Mouse (Mus musculus): ENCODE results near the gene Fuom. TPM values are rescaled to one million over a fixed set of nuclear protein-coding genes. Genes with fewer than 3 reads are reported as not detected.
"Not testable (repeated sequence)": the region's sequence is repeated elsewhere in the genome, so short reads cannot be mapped to it uniquely, and the experiment has no call there.

Gene Fuom
- 6.8 and 7.6 TPM in 2 replicates for polyA plus RNA-seq (2015; fragmentation: Nextera tagmentation; extraction: Ambion mirVana)

DNA sequence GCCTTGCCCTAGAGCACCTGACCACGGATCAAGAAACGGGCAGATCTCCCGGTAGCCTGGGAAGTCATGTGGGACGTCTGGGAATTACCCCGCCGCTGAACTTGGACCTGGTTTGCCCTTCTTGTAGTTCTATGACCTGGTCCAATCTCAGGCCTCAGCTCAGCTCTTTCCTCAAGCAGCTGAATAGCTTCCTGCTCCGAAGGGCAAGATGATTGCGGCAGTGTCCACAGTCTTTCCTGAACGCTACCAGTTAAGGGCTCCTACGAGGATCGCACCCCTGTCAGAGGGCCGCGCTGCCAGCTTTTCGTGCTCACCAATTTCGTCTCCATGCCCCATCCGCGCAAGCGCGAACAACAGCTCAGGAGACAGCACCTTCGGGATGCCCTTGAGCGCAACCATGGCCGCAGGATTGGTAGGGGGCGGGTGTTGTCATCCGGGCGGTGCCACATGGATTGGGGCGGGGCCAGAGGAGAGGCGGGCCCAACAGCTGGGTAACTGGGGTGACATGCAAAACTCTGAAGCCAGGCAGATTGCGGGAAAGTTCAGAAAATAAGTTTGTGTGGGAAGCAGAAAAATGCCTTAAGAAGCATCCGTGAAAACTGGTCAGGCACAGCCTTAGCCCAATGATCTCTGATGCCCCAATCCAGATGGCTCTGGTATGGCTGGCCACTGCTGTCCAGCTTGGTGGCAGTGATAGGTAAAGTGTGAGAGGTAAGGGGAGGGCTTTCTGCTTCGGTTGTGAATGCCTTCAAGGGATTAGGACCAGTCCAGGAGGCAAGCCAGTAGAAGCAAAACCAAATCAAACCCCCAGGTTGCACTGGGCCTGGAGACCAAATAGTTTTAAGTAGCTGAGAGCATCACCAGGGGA, at the start of gene Fuom:
TSS of gene Fuom (minus strand) at position 449 of the 868 bp plus-strand sequence.
- Histone ChIP-seq H3K9ac (peak within 1 kb of the TSS; percentile 66), H3K4me1 (replicated peaks) (peaks cover 21% of the 10 kb centered on the region), H3K4me3 (replicated peaks) (peak within 1 kb of the TSS; percentile 52), H3K4me2 (peak within 1 kb of the TSS; percentile 69), H3K36me3 (peaks cover 7% of the 10 kb centered on the region), H3K9me3 (replicated peaks) (no peaks in the 10 kb centered on the region), H3K27me3 (no peaks in the 10 kb centered on the region), H3K27ac (no peak within 1 kb of the TSS)
- peak; percentile 80 for DNase-seq
- WGBS (ENCODE audit: insufficient replicate concordance) = 3% methylated on average over 30 of the region's 30 CpGs
- ATAC-seq (ENCODE audit: low read depth) = peak; percentile 88

DNA sequence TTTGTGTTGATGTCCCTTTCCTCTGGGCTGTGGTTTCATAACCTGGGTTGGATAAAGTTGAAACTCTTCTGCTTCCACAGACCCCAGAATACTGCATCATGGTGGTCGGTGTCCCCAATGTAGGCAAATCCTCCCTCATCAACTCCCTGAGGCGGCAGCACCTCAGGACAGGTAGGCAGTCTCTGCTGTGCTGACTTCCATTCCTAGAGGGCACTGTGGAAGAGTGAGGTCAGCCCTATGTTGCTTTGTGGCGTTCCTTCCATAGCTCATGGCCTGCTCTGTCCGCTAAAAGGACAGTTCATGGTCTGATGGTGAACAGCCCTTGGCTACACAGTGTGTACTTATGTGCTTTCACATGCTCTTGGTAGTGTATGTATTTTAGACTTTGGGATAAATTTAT, 42.3 kb upstream of the Fuom start:
- H3K9ac ChIP-seq = no peak overlapping the region
- no peak overlapping the region for H3K4me3 ChIP-seq (replicated peaks)
- H3K4me1 ChIP-seq (replicated peaks) = 0 out of 2 replicates have a peak, but pooled peaks cover under 1% of the 10 kb centered on the region
- DNase-seq (no peak), ATAC-seq (ENCODE audit: low read depth) (no peak)
- no peak overlapping the region for H3K27ac ChIP-seq
- H3K36me3 ChIP-seq = peaks cover 10% of the 10 kb centered on the region; the same call in 1 of the 2 replicates
- H3K4me2 ChIP-seq = no peak overlapping the region
- no peaks in the 10 kb centered on the region for H3K27me3 ChIP-seq
- no peaks in the 10 kb centered on the region for H3K9me3 ChIP-seq (replicated peaks)
- 79% methylated on average over 4 of the region's 4 CpGs for WGBS (ENCODE audit: insufficient replicate concordance)

DNA sequence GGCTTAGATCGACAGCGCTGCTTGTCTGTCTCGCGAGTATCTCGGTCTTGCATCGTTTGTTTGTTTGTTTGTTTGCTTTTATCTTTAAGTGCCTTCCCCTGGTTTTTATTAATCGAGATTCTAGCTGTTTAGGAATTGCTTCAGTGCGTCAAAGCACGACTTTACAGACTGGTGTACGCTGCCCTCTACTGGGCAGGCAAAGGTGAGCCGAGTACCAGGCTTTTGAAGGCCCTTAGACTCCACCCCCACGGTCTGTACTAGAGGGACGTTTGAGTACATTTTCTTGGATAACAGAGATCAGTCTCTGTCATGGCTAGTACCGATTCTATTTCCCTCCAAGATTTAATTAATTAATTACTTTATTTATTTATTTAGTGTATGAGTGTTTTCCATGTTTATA, 39.1 kb upstream of the Fuom start:
- no peak overlapping the region for H3K9ac ChIP-seq
- peak; percentile 50 for DNase-seq
- WGBS (ENCODE audit: insufficient replicate concordance) = 3% methylated on average over 14 of the region's 14 CpGs

DNA sequence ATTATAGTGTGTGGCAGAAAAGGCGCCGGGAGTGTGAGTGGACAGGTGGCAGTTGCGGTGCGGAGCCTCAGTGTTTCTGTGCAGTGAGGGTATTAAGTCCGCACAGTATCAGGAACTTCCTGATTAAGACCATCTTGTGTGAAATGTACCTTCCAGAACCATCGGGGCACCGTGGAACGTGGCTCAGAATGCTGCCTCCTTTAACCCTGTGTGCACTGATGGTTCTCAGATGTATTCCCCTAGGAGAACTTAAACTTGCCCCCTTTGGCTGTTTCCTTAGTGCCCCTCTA, 35.7 kb upstream of the Fuom start:
- Histone ChIP-seq H3K4me3 (replicated peaks) (peak overlapping the region; percentile 85), H3K4me1 (replicated peaks) (peaks cover 9% of the 10 kb centered on the region), H3K4me2 (peak overlapping the region; percentile 86), H3K27me3 (no peaks in the 10 kb centered on the region), H3K27ac (peak overlapping the region; percentile 78), H3K9ac (peak overlapping the region; percentile 88), H3K36me3 (no peaks in the 10 kb centered on the region), H3K9me3 (replicated peaks) (no peaks in the 10 kb centered on the region)
- DNase-seq = no peak
- ATAC-seq (ENCODE audit: low read depth) = no peak
- 2% methylated on average over 8 of the region's 8 CpGs for WGBS (ENCODE audit: insufficient replicate concordance)

More for the DNA sequence above, 39.1 kb upstream of the Fuom start:
- Histone ChIP-seq H3K27ac (no peak overlapping the region), H3K9me3 (replicated peaks) (no peaks in the 10 kb centered on the region), H3K4me1 (replicated peaks) (peaks cover 9% of the 10 kb centered on the region), H3K4me3 (replicated peaks) (no peak overlapping the region), H3K4me2 (no peak overlapping the region), H3K27me3 (no peaks in the 10 kb centered on the region), H3K36me3 (peaks cover 2% of the 10 kb centered on the region; the same call in 1 of the 2 replicates)
- ATAC-seq (ENCODE audit: low read depth) = no peak

DNA sequence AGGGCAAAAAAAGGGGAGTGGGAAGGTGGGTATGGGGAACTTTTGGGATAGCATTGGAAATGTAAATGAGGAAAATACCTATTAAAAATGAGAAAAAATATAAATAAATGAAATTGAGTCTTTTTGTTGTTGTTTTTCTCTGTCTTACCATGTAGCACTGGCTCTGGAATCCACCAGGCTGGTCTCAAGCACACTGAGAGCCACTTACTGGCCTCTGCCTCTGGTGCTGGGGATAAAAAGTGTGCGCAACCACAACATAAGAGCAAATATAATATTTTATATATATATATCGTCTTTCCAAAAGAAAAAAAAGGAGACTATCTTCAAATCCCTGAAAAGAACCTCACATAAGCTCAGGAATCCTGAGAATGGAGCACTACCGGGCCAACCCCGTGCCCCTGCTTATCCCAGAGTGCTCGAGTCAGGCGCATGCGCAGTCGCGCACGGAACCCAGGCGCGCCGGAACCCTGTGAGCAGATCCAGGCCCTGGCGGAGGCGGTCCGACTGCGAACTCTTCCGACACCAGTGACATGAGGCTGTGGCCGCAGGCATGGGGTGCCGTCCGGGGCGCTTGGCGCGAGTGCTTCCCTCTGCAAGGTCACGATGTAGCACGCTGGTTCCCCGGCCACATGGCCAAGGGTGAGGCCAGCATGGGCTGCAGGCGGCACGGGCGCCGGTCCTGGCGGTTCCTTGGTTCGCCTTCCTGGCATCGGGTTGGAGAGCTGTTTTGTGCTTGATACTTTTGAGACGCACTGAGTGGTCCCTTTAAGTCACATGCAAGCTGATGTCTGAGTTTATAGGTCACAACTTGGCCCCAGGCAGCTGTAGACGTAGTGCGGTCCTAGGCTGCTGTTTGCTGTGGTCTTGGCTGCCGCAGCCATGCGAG, 35.1 kb upstream of the Fuom start, which contains the start of gene Mtg1:
TSS of gene Mtg1 (plus strand) at position 430 of the 886 bp plus-strand sequence.
- Histone ChIP-seq H3K9ac (peak within 1 kb of the TSS; percentile 88), H3K4me1 (replicated peaks) (peaks cover 9% of the 10 kb centered on the region), H3K4me3 (replicated peaks) (peak within 1 kb of the TSS; percentile 85), H3K4me2 (peak within 1 kb of the TSS; percentile 86), H3K9me3 (replicated peaks) (no peaks in the 10 kb centered on the region), H3K36me3 (no peaks in the 10 kb centered on the region), H3K27ac (peak within 1 kb of the TSS; percentile 78), H3K27me3 (no peaks in the 10 kb centered on the region)
- 2% methylated on average over 39 of the region's 39 CpGs for WGBS (ENCODE audit: insufficient replicate concordance)
- DNase-seq (peak; percentile 92), ATAC-seq (ENCODE audit: low read depth) (peak; percentile 97)

DNA sequence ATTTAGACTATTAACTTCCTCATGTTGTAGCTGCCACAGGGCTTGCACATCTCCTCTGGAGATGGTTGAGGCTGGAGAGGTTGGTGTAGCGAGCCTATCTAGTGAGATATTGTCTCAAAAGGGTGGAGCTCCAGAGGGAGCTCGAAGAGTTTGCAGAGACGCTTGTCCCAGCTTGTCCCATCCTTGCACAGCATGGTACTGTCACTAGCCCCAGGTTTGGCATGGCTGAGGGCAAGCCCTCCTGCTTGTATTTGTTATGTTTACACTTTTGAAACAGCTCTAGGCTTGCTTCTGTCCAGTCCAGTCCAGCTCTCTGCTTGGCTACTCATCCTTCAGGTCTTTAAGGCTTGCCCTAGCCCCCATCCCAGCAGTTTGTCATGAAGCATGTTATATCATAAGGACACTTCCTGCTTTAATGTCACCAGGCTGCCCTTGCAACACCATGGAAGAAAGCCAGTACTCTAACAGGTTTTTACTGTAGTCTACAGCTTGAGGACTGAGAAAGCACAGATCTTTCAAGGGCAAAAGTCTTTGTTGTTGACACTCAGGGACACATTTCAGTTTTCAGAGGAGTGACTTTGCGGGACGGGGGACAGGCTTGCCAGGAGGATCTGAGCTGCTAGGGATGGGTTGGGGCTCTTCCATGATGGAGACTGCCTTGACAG, 33.0 kb upstream of the Fuom start:
- DNase-seq = no peak
- ATAC-seq (ENCODE audit: low read depth) = no peak
- Histone ChIP-seq H3K4me2 (no peak overlapping the region), H3K4me1 (replicated peaks) (peaks cover 9% of the 10 kb centered on the region), H3K36me3 (no peaks in the 10 kb centered on the region), H3K9ac (no peak overlapping the region), H3K27ac (no peak overlapping the region), H3K4me3 (replicated peaks) (no peak overlapping the region), H3K27me3 (no peaks in the 10 kb centered on the region), H3K9me3 (replicated peaks) (no peaks in the 10 kb centered on the region)
- 65% methylated on average over 5 of the region's 5 CpGs for WGBS (ENCODE audit: insufficient replicate concordance)

DNA sequence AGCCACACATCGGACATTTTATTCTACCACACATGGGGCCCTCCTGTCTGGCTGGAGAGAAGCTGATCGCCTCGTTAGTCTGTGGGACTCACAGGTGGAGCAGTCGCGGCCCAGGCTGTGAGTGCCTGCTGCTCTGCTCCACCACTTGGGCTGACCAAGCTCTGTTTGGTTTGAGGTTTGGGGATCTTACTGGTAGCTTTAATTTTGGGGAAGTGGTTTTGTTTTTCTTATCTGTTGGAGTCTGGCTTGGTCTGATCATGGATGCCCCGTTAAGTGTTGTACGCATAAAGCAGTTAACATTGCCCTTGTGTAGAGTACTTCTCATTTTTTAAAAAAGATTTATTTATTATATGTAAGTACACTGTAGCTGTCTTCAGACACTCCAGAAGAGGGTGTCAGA, 31.8 kb upstream of the Fuom start:
- H3K4me1 ChIP-seq (replicated peaks); ATAC-seq (ENCODE audit: low read depth); H3K27me3 ChIP-seq; H3K27ac ChIP-seq; H3K4me3 ChIP-seq (replicated peaks); H3K9me3 ChIP-seq (replicated peaks); H3K9ac ChIP-seq; H3K36me3 ChIP-seq; H3K4me2 ChIP-seq; DNase-seq: not testable (repeated sequence)
- WGBS (ENCODE audit: insufficient replicate concordance) = 24% methylated on average over 3 of the region's 7 CpGs

DNA sequence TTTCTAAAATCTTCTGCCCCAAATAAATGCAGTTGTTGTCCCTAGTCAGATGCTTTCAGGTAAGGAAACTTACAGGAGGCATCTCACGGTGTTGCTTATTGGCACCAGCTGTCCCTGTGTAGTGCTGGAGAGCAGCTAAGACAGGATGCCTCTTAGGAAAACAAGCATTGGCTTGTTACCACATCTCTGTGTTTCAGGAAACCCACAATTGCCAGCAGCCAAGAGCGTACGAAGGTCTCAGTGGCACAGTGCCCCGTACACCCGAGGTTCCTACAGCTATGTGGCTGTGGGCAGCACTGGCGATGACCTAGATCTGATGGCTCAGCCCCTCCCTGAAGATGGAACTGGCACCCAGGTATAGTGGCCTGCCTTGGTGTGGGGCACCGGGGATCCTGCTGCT, 29.9 kb upstream of the Fuom start:
- 69% methylated on average over 7 of the region's 7 CpGs for WGBS (ENCODE audit: insufficient replicate concordance)
- H3K4me2 ChIP-seq; DNase-seq; H3K9ac ChIP-seq; ATAC-seq (ENCODE audit: low read depth); H3K36me3 ChIP-seq; H3K4me3 ChIP-seq (replicated peaks); H3K9me3 ChIP-seq (replicated peaks); H3K4me1 ChIP-seq (replicated peaks); H3K27me3 ChIP-seq; H3K27ac ChIP-seq: not testable (repeated sequence)

DNA sequence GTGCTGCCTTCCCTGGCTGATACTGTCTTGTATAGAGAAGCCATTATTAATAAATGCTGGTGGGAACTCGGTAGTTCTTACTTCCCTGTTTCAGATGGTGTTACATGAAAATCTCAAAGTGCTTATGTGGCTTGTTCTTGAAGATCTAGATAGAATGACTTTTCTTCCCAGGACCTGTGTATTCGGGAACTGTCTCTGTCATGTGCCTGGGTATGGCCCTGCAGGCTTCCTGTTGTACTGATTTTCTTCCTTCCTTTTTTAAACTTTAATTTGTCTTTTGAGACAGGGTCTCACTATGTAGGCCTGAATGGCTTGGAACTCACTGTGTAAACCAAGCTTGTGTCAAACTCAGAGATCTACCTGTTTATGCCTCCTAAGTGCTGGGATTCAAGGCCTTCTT, 25.7 kb upstream of the Fuom start:
- Histone ChIP-seq H3K9me3 (replicated peaks) (no peaks in the 10 kb centered on the region), H3K4me2 (no peak overlapping the region), H3K4me1 (replicated peaks) (peaks cover 33% of the 10 kb centered on the region), H3K27ac (no peak overlapping the region), H3K27me3 (no peaks in the 10 kb centered on the region), H3K36me3 (0 out of 2 replicates have a peak, but pooled peaks cover 4% of the 10 kb centered on the region), H3K9ac (no peak overlapping the region), H3K4me3 (replicated peaks) (no peak overlapping the region)
- WGBS (ENCODE audit: insufficient replicate concordance) = 44% methylated on average over 2 of the region's 2 CpGs
- DNase-seq (no peak), ATAC-seq (ENCODE audit: low read depth) (no peak)

DNA sequence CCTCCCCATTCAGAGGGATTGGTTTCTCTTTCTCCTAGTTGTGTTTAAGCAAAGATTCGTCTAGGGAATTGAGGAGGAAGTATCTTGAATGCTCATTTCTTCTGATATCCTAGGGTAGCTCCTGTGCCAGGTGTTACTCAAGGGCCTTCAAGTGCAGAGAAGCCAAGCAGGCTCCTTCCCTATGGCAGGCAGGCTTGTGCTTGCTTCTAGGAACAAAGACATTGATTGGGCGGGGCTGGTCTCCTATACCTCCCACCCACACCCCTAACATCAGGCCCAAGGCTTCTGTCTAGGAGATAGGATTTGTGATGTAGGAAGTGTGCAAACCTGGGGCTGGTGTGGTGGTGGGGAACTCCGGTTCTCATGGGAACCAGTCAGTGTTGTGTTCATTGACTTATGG, 24.7 kb upstream of the Fuom start:
- WGBS (ENCODE audit: insufficient replicate concordance) = 49% methylated on average over 3 of the region's 3 CpGs
- no peaks in the 10 kb centered on the region for H3K27me3 ChIP-seq
- no peak overlapping the region for H3K9ac ChIP-seq
- H3K4me3 ChIP-seq (replicated peaks) = no peak overlapping the region
- H3K4me2 ChIP-seq = no peak overlapping the region
- H3K9me3 ChIP-seq (replicated peaks) = no peaks in the 10 kb centered on the region
- H3K36me3 ChIP-seq = 0 out of 2 replicates have a peak, but pooled peaks cover 4% of the 10 kb centered on the region
- DNase-seq (no peak), ATAC-seq (ENCODE audit: low read depth) (no peak)
- peaks cover 38% of the 10 kb centered on the region for H3K4me1 ChIP-seq (replicated peaks)
- no peak overlapping the region for H3K27ac ChIP-seq

DNA sequence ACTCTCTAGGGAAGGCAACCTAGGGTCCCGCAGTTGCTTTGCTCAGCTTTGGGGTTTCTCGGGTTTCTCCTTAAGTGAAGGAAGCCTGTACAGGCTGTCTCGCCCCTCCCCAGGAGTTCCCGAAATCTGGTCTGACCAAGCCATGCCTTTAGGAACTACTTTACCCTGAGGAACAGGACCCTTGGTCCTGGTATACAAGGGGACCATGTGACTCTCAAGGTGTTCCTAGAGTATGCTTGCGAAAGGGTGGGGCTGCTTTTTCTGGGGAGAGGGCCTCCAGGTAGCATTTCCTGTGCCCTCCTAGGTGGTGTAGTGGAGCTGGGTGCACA, 23.7 kb upstream of the Fuom start:
- H3K27me3 ChIP-seq = no peaks in the 10 kb centered on the region
- 0 out of 2 replicates have a peak, but pooled peaks cover 4% of the 10 kb centered on the region for H3K36me3 ChIP-seq
- ATAC-seq (ENCODE audit: low read depth) (0 out of 2 replicates have a peak, but pooled peaks have one; percentile 0), DNase-seq (no peak)
- H3K4me3 ChIP-seq (replicated peaks) = peak overlapping the region; percentile 75
- H3K4me1 ChIP-seq (replicated peaks) = peaks cover 38% of the 10 kb centered on the region
- peak overlapping the region; percentile 91 for H3K4me2 ChIP-seq
- 5% methylated on average over 5 of the region's 5 CpGs for WGBS (ENCODE audit: insufficient replicate concordance)
- no peak overlapping the region for H3K27ac ChIP-seq
- peak overlapping the region; percentile 82 for H3K9ac ChIP-seq
- H3K9me3 ChIP-seq (replicated peaks) = no peaks in the 10 kb centered on the region

All from liver, embryonic 13.5 days (tissue).